Mouse (Mus musculus): ENCODE data around the gene Hist1h2be. TPM values are rescaled to one million over a fixed set of nuclear protein-coding genes. Genes with fewer than 3 reads are reported as not detected.
"Not testable (repeated sequence)": the region's sequence is repeated elsewhere in the genome, so short reads cannot be mapped to it uniquely, and the experiment has no call there.

Hist1h2be gene
- polyA plus RNA-seq, 1 experiment from 2014 or later: 3.9 TPM

DNA sequence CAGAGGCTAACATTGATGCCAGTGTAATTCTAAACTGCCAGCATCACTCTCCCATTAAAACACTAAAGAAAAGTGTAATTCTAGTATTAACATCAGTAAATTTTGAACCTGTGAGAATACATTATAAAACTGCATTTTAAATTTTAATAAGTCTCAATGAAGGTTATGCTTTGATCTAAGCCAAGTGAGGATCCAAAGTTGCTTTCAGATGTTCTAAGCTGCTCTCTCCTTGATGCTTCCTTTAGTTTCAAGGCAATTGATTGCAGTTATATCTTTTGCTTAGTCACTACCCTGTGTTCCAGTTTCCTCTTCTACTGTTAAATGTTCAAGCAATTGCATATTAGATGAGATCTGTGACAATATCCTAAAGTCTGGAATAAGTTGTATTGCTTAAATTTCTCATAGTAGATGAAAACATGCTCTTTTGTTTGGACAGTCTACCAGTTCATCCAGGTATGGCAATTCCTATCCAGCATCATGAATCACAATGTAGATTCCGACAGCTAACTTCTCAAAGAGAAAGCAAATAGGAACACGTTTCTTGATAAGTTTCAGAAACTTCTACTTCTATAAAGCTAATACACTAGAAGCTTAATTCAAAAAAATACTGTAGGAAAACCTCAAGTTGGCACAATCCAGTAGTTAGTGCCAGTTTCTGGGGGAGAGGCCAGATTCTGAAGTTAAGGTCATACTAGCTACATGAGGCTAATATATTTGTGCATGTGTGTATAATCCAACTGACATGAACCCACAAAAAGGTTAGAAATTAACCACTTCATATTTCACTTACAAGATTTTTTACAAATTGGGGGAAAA, 48.5 kb downstream of the Hist1h2be start:
- peak; percentile 31 for DNase-seq (ENCODE audit: low spot score)

DNA sequence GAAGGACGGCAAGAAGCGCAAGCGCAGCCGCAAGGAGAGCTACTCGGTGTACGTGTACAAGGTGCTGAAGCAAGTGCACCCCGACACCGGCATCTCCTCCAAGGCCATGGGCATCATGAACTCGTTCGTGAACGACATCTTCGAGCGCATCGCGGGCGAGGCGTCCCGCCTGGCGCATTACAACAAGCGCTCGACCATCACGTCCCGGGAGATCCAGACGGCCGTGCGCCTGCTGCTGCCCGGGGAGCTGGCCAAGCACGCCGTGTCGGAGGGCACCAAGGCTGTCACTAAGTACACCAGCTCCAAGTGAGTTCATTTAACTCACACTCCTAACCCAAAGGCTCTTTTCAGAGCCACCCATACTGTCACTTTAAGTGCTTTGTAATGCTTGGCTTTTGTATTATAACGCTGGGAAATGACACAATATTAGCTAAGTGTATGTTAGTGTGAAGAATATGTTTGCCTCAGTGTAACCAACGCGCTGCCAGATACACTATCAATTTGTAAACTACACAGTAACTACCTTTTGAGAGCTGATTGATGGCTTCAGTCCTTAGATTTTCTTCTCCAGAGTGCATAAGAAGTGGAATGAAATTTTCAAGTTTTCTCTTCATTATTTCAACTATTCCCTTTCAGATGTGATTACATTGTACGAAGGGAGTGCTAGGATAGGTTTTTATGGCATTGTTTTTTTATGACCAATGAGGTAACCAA, 49.3 kb downstream of the Hist1h2be start:
- ATAC-seq (ENCODE audit: insufficient number of reproducible peaks, low FRiP score, low TSS enrichment, low read depth); H3K27me3 ChIP-seq (ENCODE audit: control insufficient read depth, insufficient read depth, low read length); H3K4me1 ChIP-seq (ENCODE audit: control insufficient read depth, insufficient read depth, low read length); H3K36me3 ChIP-seq (ENCODE audit: control insufficient read depth, insufficient read depth, low read length); H3K9me3 ChIP-seq (ENCODE audit: control insufficient read depth, low read length): not testable (repeated sequence)
- peak; percentile 60 for DNase-seq (ENCODE audit: low spot score)
- Histone ChIP-seq H3K4me2 (ENCODE audit: low read depth, severe bottlenecking) (peak overlapping the region; percentile 80), H3K9ac (ENCODE audit: low read length) (peak overlapping the region; percentile 71), H3K27ac (replicated peaks; ENCODE audit: low read depth, low read length) (peak overlapping the region; percentile 95), H3K4me3 (ENCODE audit: low read depth, low read length) (peak overlapping the region; percentile 32)
- WGBS: under 1% methylated on average over 9 of the region's 34 CpGs

More for the DNA sequence above, 48.5 kb downstream of the Hist1h2be start:
- H3K27me3 ChIP-seq (ENCODE audit: control insufficient read depth, insufficient read depth, low read length): no peaks in the 10 kb centered on the region
- H3K27ac ChIP-seq (replicated peaks; ENCODE audit: low read depth, low read length): peak overlapping the region; percentile 95
- H3K4me1 ChIP-seq (ENCODE audit: control insufficient read depth, insufficient read depth, low read length): peaks cover 8% of the 10 kb centered on the region; the same call in 1 of the 2 replicates
- H3K4me3 ChIP-seq (ENCODE audit: low read depth, low read length): peak overlapping the region; percentile 32
- WGBS: 39% methylated on average over 2 of the region's 2 CpGs
- H3K36me3 ChIP-seq (ENCODE audit: control insufficient read depth, insufficient read depth, low read length): no peaks in the 10 kb centered on the region
- no peak for ATAC-seq (ENCODE audit: insufficient number of reproducible peaks, low FRiP score, low TSS enrichment, low read depth)
- peak overlapping the region; percentile 80 for H3K4me2 ChIP-seq (ENCODE audit: low read depth, severe bottlenecking)
- H3K9ac ChIP-seq (ENCODE audit: low read length): peak overlapping the region; percentile 71
- H3K9me3 ChIP-seq (ENCODE audit: control insufficient read depth, low read length): no peaks in the 10 kb centered on the region

DNA sequence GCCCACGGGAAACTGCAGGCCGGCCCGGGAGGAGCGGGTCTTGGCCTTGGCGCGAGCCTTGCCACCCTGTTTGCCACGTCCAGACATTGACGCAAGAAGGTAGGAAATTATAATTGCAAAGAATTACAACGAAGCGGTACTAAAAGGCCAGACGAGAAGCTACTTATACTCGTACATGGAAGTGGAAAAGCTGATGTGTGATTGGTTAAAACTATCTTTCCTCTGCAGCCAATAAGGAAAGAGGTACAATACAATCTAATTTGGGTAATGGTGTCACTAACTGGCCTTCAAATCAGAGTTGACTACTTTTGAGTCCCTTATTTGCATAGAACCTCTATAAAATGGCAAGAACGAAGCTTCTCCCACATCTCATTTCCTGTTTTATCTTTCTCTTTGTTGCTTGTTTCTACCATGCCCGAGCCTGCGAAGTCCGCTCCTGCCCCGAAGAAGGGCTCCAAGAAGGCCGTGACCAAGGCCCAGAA, 49.9 kb downstream of the Hist1h2be start, which contains the start of the genes Hist1h2ae and Hist1h2bg:
Gene Hist1h2ae (minus strand): TSS at position 199 of the 482 bp plus-strand sequence.
Gene Hist1h2bg (plus strand): TSS at position 375 of the 482 bp plus-strand sequence.
- Histone ChIP-seq H3K27me3 (ENCODE audit: control insufficient read depth, insufficient read depth, low read length) (no peaks in the 10 kb centered on the region), H3K4me1 (ENCODE audit: control insufficient read depth, insufficient read depth, low read length) (0 out of 2 replicates have a peak, but pooled peaks cover 3% of the 10 kb centered on the region), H3K9me3 (ENCODE audit: control insufficient read depth, low read length) (no peaks in the 10 kb centered on the region), H3K9ac (ENCODE audit: low read length) (peak within 1 kb of the TSS; percentile 71), H3K4me3 (ENCODE audit: low read depth, low read length) (peak within 1 kb of the TSS; percentile 32), H3K36me3 (ENCODE audit: control insufficient read depth, insufficient read depth, low read length) (no peaks in the 10 kb centered on the region), H3K4me2 (ENCODE audit: low read depth, severe bottlenecking) (peak within 1 kb of the TSS; percentile 80), H3K27ac (replicated peaks; ENCODE audit: low read depth, low read length) (peak within 1 kb of the TSS; percentile 95)
- ATAC-seq (ENCODE audit: insufficient number of reproducible peaks, low FRiP score, low TSS enrichment, low read depth): peak; percentile 93
- WGBS: under 1% methylated on average over 18 of the region's 18 CpGs
- DNase-seq (ENCODE audit: low spot score): peak; percentile 78

DNA sequence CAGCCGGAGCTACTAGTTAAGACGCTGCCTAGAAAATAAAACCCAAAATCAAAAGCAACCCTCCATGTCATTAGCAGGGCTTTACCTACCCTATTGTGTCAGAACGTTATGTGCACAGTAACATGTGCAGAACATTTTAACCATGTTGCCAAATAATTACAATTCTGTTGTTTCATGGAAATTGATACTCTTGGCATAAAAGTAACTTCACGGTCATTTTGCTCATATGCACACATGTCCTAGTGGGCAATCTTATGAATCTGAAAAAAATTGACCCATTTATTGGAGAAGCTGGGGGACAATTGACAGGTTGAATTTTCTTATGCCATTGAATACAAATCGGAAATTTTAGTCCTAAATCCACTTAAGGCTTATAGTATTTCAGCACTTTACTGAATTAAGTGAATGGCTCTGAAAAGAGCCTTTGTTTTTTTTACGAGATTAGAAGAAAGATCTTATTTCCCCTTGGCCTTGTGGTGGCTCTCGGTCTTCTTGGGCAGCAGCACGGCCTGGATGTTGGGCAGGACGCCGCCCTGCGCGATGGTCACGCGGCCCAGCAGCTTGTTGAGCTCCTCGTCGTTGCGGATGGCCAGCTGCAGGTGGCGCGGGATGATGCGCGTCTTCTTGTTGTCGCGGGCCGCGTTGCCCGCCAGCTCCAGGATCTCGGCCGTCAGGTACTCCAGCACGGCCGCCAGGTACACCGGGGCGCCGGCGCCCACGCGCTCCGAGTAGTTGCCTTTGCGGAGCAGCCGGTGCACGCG, 50.5 kb downstream of the Hist1h2be start:
- Histone ChIP-seq H3K4me2 (ENCODE audit: low read depth, severe bottlenecking) (peak overlapping the region; percentile 47), H3K9ac (ENCODE audit: low read length) (peak overlapping the region; percentile 62), H3K27ac (replicated peaks; ENCODE audit: low read depth, low read length) (peak overlapping the region; percentile 95), H3K4me3 (ENCODE audit: low read depth, low read length) (peak overlapping the region; percentile 26)
- not testable (repeated sequence) for H3K27me3 ChIP-seq (ENCODE audit: control insufficient read depth, insufficient read depth, low read length); H3K9me3 ChIP-seq (ENCODE audit: control insufficient read depth, low read length); H3K4me1 ChIP-seq (ENCODE audit: control insufficient read depth, insufficient read depth, low read length); ATAC-seq (ENCODE audit: insufficient number of reproducible peaks, low FRiP score, low TSS enrichment, low read depth); H3K36me3 ChIP-seq (ENCODE audit: control insufficient read depth, insufficient read depth, low read length)
- peak; percentile 46 for DNase-seq (ENCODE audit: low spot score)
- 1% methylated on average over 19 of the region's 41 CpGs for WGBS

DNA sequence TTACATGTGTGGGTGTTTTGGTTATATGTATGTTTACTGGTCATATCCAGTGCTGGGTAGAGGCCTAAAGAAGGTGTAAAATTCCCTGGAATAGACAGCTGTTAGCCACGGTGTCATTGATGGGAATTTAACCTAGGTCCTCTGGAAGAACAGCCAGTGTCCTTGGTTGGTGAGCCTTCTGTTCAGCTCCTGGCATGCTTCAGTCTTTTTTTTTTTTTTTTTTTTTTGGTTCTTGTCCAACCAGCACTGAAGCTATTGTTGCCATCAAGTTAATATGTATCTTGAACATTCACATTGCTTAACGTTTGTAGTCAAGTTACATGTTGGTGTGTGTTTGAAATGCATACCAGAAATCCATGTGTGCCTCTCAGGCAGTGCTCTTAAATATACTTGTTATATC, 56.4 kb downstream of the Hist1h2be start:
- Histone ChIP-seq H3K27ac (replicated peaks; ENCODE audit: low read depth, low read length) (peak overlapping the region; percentile 96; the same call in 1 of the 2 replicates), H3K9me3 (ENCODE audit: control insufficient read depth, low read length) (no peaks in the 10 kb centered on the region), H3K4me1 (ENCODE audit: control insufficient read depth, insufficient read depth, low read length) (no peaks in the 10 kb centered on the region), H3K9ac (ENCODE audit: low read length) (no peak overlapping the region), H3K4me2 (ENCODE audit: low read depth, severe bottlenecking) (no peak overlapping the region), H3K27me3 (ENCODE audit: control insufficient read depth, insufficient read depth, low read length) (no peaks in the 10 kb centered on the region), H3K4me3 (ENCODE audit: low read depth, low read length) (no peak overlapping the region), H3K36me3 (ENCODE audit: control insufficient read depth, insufficient read depth, low read length) (no peaks in the 10 kb centered on the region)
- no peak for DNase-seq (ENCODE audit: low spot score)
- ATAC-seq (ENCODE audit: insufficient number of reproducible peaks, low FRiP score, low TSS enrichment, low read depth): no peak
- 91% methylated on average over 2 of the region's 2 CpGs for WGBS

DNA sequence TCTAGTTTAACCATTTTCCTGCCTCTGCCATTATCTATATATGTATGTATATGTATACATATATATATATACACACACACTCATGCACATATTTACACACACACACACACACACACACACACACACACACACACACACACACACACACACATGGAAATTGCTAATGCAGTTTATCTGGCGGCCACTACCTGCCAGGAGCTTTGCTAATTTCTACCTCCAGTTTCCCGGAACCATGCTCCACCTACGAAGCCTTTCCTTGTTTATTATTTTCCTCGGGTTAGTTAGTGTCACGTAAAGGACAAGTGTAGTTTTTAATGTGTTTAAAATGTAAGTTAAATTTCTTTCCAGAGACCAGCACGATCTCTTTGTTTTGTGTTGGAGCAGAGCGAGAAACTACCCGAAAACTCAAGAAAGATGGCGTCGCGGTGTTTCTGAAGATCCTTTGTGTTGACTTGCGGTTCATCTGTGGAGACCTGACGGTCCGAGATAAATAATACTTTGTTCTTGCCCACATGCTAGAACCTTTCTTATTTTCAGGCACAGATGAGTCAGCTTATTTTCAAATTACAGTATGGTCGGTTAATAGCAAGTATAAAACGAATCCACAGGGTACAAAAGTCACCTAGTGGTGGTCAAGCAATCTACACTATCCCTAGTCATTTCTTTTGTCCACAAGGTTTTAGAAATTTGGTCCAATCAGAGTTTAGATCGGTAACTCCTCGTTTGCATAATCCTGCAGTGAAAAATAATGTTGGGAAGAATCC, 58.0 kb downstream of the Hist1h2be start:
- Histone ChIP-seq H3K9me3 (ENCODE audit: control insufficient read depth, low read length) (no peaks in the 10 kb centered on the region), H3K9ac (ENCODE audit: low read length) (peak overlapping the region; percentile 53), H3K27me3 (ENCODE audit: control insufficient read depth, insufficient read depth, low read length) (no peaks in the 10 kb centered on the region), H3K4me2 (ENCODE audit: low read depth, severe bottlenecking) (peak overlapping the region; percentile 54), H3K36me3 (ENCODE audit: control insufficient read depth, insufficient read depth, low read length) (no peaks in the 10 kb centered on the region), H3K4me3 (ENCODE audit: low read depth, low read length) (peak overlapping the region; percentile 18), H3K4me1 (ENCODE audit: control insufficient read depth, insufficient read depth, low read length) (no peaks in the 10 kb centered on the region), H3K27ac (replicated peaks; ENCODE audit: low read depth, low read length) (peak overlapping the region; percentile 96)
- ATAC-seq (ENCODE audit: insufficient number of reproducible peaks, low FRiP score, low TSS enrichment, low read depth): peak; percentile 65; the same call in 1 of the 2 replicates
- WGBS: 4% methylated on average over 18 of the region's 18 CpGs
- DNase-seq (ENCODE audit: low spot score): peak; percentile 64

DNA sequence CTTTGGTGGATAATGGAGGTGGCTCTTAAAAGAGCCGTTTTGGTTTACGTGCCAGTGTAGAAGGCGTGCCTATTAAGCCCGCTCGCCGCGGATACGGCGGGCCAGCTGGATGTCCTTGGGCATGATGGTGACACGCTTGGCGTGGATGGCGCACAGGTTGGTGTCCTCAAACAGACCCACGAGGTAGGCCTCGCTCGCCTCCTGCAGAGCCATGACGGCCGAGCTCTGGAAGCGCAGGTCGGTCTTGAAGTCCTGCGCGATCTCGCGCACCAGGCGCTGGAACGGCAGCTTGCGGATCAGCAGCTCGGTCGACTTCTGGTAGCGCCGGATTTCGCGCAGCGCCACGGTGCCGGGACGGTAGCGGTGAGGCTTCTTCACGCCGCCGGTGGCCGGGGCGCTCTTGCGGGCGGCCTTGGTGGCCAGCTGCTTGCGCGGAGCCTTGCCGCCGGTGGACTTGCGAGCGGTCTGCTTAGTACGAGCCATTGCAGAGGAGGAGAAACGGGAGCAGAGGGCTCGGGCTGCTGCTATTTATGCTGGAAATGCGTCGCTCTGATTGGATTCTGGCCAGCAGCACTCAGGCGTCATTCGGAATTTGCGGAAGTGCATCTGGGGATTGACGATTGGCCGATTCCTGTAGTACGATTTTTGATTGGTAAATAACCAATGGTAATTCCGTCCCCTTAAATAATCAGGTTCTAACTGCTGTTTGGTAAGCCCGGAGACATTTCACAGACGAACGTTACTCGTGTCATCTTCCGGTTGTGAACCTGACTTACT, 58.9 kb downstream of the Hist1h2be start, which contains the start of gene Hist1h3e:
Gene Hist1h3e (minus strand): TSS at position 487 of the 777 bp plus-strand sequence.
- peak within 1 kb of the TSS; percentile 31 for H3K4me3 ChIP-seq (ENCODE audit: low read depth, low read length)

More for the DNA sequence above, 58.9 kb downstream of the Hist1h2be start, which contains the start of gene Hist1h3e:
- H3K9me3 ChIP-seq (ENCODE audit: control insufficient read depth, low read length); H3K27me3 ChIP-seq (ENCODE audit: control insufficient read depth, insufficient read depth, low read length); H3K4me1 ChIP-seq (ENCODE audit: control insufficient read depth, insufficient read depth, low read length); H3K36me3 ChIP-seq (ENCODE audit: control insufficient read depth, insufficient read depth, low read length): not testable (repeated sequence)
- H3K4me2 ChIP-seq (ENCODE audit: low read depth, severe bottlenecking): peak within 1 kb of the TSS; percentile 54
- peak within 1 kb of the TSS; percentile 96 for H3K27ac ChIP-seq (replicated peaks; ENCODE audit: low read depth, low read length)
- peak within 1 kb of the TSS; percentile 53 for H3K9ac ChIP-seq (ENCODE audit: low read length)
- under 1% methylated on average over 42 of the region's 67 CpGs for WGBS
- ATAC-seq (ENCODE audit: insufficient number of reproducible peaks, low FRiP score, low TSS enrichment, low read depth) (peak; percentile 99), DNase-seq (ENCODE audit: low spot score) (peak; percentile 96)
